Mouse (Mus musculus) heart, postnatal 0 days (tissue): ENCODE data around the gene Set.

Source experiments
- CTCF ChIP-seq: IDR thresholded peaks from 2 replicates; pipeline ENCODE4 v1.5.1; 2016; ENCODE audit warnings: antibody characterized with exemption, control low read depth, low read depth
- EP300 ChIP-seq: IDR thresholded peaks from 2 replicates; pipeline ENCODE4 v1.6.1; 2016; ENCODE audit warnings: antibody characterized with exemption, low read depth

DNA sequence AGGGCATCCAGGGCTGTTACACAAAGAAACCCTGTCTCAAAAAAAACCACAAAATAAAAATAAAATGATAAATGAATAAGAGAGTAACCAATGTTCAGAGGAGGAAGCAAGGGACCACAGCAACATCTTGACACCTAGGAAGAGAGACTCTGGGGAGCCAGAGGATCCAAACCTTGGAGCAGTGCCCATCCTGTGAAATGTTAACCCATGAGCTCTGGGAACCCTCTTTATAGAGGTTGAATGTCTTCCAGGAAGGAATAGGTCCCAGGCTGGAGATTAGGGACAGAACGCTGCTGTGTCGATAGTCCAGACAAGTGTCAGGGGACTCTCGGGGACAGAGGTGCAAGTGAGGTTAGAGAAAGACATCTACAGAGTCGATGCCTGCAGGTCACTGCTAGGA, 63.1 kb downstream of the Set start:
- TF ChIP-seq CTCF (no peak), EP300 (no peak)
